Mouse (Mus musculus): ENCODE measurements around the gene Mpdu1. TPM values are rescaled to one million over a fixed set of nuclear protein-coding genes. Genes with fewer than 3 reads are reported as not detected.
A peak's percentile ranks its signal among the peaks of the same experiment; 100 is the strongest.

Mpdu1 gene
- polyA plus RNA-seq, 1 experiment from 2014 or later, result 34.5 TPM

DNA sequence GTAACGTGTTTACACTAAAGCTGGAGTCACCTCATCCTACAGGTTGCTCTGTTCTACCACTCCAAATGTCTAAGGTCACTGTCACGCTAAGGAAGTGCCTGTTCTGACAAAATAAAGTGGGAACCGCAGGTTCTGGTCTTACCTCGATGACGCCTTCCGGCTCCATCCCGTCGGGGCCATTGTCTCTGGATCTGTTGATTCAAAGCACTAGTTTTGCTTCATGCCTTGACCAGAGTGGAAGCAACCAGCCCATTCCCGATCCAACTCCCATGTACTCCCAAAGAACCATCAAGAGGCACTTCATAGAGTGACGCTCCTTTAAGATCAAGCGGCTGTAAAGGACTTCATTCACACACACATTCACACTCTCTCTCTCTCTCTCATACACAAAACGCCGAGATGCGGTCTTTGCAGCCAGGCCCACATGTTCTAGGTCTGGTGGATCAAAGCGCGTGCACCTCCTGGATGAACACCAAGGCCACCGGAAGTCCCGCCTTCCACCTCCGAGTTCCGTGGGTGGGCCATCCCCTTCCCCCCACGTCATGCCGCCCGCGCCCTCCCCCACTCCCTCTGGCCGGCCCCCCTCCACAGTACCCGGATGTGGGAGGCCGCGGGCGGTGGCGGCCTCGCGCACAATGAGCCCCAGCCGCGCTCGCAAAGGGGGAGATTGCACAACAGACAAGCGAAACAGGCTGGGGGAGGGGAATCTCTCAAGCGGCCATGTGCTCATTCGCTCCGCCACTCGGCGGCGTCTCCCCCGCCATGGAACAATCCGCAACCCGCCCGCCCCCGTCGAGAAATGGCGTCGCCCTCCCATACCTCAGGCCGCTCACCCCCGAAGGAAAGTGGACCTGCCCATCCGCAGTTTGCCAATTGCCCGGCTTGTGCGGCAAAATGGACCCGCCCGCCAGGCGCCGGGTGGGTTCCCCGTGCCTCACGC, 8.6 kb upstream of the Mpdu1 start:
- peak overlapping the region; percentile 78 for H3K4me2 ChIP-seq (ENCODE audit: low read depth, low read length)
- under 1% methylated on average over 55 of the region's 61 CpGs for WGBS (ENCODE audit: insufficient replicate concordance)
- H3K27ac ChIP-seq (ENCODE audit: low read length), result peak overlapping the region; percentile 97
- peak overlapping the region; percentile 97 for H3K4me3 ChIP-seq (ENCODE audit: low read depth, low read length)
- H3K4me1 ChIP-seq (ENCODE audit: control insufficient read depth, low read depth, low read length), result peaks cover 22% of the 10 kb centered on the region
- H3K36me3 ChIP-seq (ENCODE audit: control insufficient read depth, insufficient read depth), result peaks cover 62% of the 10 kb centered on the region
- H3K27me3 ChIP-seq (ENCODE audit: control insufficient read depth, insufficient read depth, low read depth, low read length), result no peaks in the 10 kb centered on the region
- H3K9ac ChIP-seq (ENCODE audit: low read depth, low read length), result peak overlapping the region; percentile 98
- peak; percentile 68 for ATAC-seq (ENCODE audit: low read depth)
- H3K9me3 ChIP-seq (replicated peaks; ENCODE audit: control insufficient read depth, low read length), result no peaks in the 10 kb centered on the region

DNA sequence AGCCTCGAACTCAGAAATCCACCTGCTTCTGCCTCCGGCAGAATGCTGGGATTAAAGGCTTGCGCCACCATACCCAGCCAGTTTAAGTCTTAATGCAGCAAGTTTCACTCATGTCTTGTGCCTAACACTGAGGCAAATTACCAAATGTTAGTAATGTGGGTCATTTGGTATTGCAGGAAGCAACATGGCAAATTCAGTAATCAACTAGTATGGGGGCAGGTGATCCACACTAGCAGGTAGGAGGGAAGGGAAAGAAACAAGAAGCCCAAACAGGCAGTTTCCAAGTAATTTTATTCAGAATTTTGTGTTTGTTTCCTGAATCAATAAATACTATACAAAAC, 4.2 kb upstream of the Mpdu1 start:
- Histone ChIP-seq H3K9me3 (replicated peaks; ENCODE audit: control insufficient read depth, low read length) (no peaks in the 10 kb centered on the region), H3K4me1 (ENCODE audit: control insufficient read depth, low read depth, low read length) (peaks cover 28% of the 10 kb centered on the region), H3K27ac (ENCODE audit: low read length) (no peak overlapping the region), H3K27me3 (ENCODE audit: control insufficient read depth, insufficient read depth, low read depth, low read length) (no peaks in the 10 kb centered on the region), H3K4me2 (ENCODE audit: low read depth, low read length) (no peak overlapping the region), H3K36me3 (ENCODE audit: control insufficient read depth, insufficient read depth) (peaks cover 45% of the 10 kb centered on the region), H3K9ac (ENCODE audit: low read depth, low read length) (no peak overlapping the region), H3K4me3 (ENCODE audit: low read depth, low read length) (no peak overlapping the region)
- no peak for ATAC-seq (ENCODE audit: low read depth)
- WGBS (ENCODE audit: insufficient replicate concordance), result 76% methylated on average over 3 of the region's 3 CpGs

DNA sequence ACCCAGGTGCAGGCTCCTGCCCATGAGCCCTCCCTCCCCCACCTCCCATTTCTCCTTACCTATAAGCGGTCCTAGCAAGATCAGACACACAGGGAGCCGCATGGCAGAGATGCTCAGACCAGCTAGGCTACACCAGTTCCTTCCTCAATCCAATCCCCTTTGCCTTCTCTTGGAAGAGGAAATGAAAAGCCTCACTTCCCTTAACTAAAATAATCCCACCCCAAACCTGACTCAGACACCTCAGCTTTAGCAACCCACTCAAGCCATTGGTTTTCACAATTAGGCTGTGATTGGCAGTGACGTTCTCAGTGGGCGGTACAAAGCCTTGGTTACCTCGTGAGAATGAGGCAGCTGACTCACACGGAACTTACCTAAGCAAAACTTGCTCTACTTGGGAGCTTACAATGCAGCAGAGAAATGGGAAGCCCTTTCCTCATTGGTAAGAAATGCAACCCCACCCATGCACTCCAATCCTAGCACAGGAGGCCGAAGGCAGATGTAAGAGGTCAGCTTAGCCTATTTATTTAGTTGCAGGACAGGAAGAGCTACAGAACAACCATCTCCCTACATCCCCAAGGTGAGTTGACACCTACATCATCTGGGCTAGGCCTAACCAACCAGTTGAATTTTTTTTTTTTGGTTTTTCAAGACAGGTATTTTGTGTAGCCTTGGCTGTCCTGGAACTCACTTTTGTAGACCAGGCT, 3.7 kb upstream of the Mpdu1 start, which contains the start of gene Cd68:
Gene Cd68 (minus strand): TSS at position 193 of the 704 bp plus-strand sequence.
- H3K27ac ChIP-seq (ENCODE audit: low read length), result peak within 1 kb of the TSS; percentile 45
- peaks cover 33% of the 10 kb centered on the region for H3K4me1 ChIP-seq (ENCODE audit: control insufficient read depth, low read depth, low read length)
- H3K9me3 ChIP-seq (replicated peaks; ENCODE audit: control insufficient read depth, low read length), result no peaks in the 10 kb centered on the region
- ATAC-seq (ENCODE audit: low read depth), result no peak
- peaks cover 45% of the 10 kb centered on the region for H3K36me3 ChIP-seq (ENCODE audit: control insufficient read depth, insufficient read depth)
- H3K4me3 ChIP-seq (ENCODE audit: low read depth, low read length), result no peak within 1 kb of the TSS
- no peak within 1 kb of the TSS for H3K9ac ChIP-seq (ENCODE audit: low read depth, low read length)
- H3K4me2 ChIP-seq (ENCODE audit: low read depth, low read length), result no peak within 1 kb of the TSS; the same call in 1 of the 2 replicates
- H3K27me3 ChIP-seq (ENCODE audit: control insufficient read depth, insufficient read depth, low read depth, low read length), result no peaks in the 10 kb centered on the region
- WGBS (ENCODE audit: insufficient replicate concordance), result 22% methylated on average over 7 of the region's 7 CpGs

DNA sequence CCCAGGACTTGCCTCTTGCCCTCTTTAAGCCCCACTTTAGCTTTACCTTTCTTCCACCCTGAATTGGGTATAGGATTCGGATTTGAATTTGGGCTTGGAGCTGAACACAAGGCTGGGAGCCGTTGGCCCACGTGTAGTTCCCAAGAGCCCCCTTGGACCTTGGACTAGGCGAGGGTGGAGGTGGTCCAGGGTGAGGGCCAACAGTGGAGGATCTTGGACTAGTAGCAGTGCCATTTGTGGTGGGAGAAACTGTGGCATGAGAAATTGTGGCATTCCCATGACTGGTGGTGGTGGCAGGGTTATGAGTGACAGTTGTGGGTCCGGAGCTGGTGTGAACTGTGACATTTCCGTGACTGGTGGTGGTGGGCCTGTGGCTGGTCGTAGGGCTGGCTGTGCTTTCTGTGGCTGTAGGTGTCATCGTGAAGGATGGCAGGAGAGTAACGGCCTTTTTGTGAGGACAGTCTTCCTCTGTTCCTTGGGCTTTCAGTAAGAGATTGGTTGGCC, 3.1 kb upstream of the Mpdu1 start:
- no peaks in the 10 kb centered on the region for H3K9me3 ChIP-seq (replicated peaks; ENCODE audit: control insufficient read depth, low read length)
- peaks cover 42% of the 10 kb centered on the region for H3K36me3 ChIP-seq (ENCODE audit: control insufficient read depth, insufficient read depth)
- H3K27me3 ChIP-seq (ENCODE audit: control insufficient read depth, insufficient read depth, low read depth, low read length), result no peaks in the 10 kb centered on the region
- WGBS (ENCODE audit: insufficient replicate concordance), result 64% methylated on average over 9 of the region's 9 CpGs
- ATAC-seq (ENCODE audit: low read depth), result no peak
- H3K4me3 ChIP-seq (ENCODE audit: low read depth, low read length), result no peak overlapping the region
- peaks cover 34% of the 10 kb centered on the region for H3K4me1 ChIP-seq (ENCODE audit: control insufficient read depth, low read depth, low read length)
- H3K27ac ChIP-seq (ENCODE audit: low read length), result peak overlapping the region; percentile 45
- no peak overlapping the region; the same call in 1 of the 2 replicates for H3K4me2 ChIP-seq (ENCODE audit: low read depth, low read length)
- H3K9ac ChIP-seq (ENCODE audit: low read depth, low read length), result no peak overlapping the region

DNA sequence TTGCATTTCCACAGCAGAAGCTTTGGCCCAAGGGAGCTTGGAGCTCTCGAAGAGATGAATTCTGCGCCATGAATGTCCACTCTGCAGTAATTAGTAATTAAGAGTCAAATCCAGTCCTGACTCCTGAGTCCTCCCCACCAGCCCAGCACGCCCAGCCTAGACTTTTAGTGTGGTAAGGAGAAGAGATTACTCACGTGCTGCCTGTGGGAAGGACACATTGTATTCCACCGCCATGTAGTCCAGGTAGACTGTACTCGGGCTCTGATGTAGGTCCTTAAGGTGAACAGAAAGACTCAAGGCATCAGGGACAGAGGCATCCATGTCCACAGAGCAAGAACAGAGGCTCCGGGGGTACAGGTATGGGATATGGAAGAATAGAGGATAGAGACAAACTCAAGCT, 2.4 kb upstream of the Mpdu1 start:
- Histone ChIP-seq H3K4me3 (ENCODE audit: low read depth, low read length) (no peak overlapping the region), H3K4me2 (ENCODE audit: low read depth, low read length) (no peak overlapping the region), H3K36me3 (ENCODE audit: control insufficient read depth, insufficient read depth) (peaks cover 35% of the 10 kb centered on the region), H3K9ac (ENCODE audit: low read depth, low read length) (no peak overlapping the region), H3K27ac (ENCODE audit: low read length) (0 out of 2 replicates have a peak overlapping the region, but pooled peaks have one; percentile 31), H3K9me3 (replicated peaks; ENCODE audit: control insufficient read depth, low read length) (no peaks in the 10 kb centered on the region), H3K27me3 (ENCODE audit: control insufficient read depth, insufficient read depth, low read depth, low read length) (no peaks in the 10 kb centered on the region), H3K4me1 (ENCODE audit: control insufficient read depth, low read depth, low read length) (peaks cover 28% of the 10 kb centered on the region)
- no peak for ATAC-seq (ENCODE audit: low read depth)
- 85% methylated on average over 7 of the region's 7 CpGs for WGBS (ENCODE audit: insufficient replicate concordance)

DNA sequence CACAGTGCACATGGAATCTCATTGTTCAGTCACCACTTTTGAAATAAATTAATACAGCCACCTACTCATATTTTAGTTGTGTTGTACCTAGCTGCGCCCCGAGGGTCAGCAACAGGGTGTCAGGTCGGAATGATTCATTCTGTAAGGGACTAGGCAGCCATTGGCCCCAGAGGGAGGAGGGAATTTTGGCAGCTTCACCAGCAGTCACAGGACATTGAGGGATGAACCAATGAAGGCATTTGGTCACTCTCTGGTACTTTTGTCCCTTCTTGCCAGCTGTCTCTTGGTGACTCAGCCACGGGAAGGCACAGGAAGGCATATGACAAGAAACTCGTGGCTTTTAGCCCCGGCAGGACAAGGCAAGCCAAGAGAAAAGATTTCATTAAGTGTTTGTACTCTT, 1.4 kb upstream of the Mpdu1 start:
- ATAC-seq (ENCODE audit: low read depth), result no peak
- Histone ChIP-seq H3K27ac (ENCODE audit: low read length) (no peak overlapping the region; the same call in 1 of the 2 replicates), H3K36me3 (ENCODE audit: control insufficient read depth, insufficient read depth) (peaks cover 25% of the 10 kb centered on the region), H3K4me2 (ENCODE audit: low read depth, low read length) (peak overlapping the region; percentile 86; the same call in 1 of the 2 replicates), H3K27me3 (ENCODE audit: control insufficient read depth, insufficient read depth, low read depth, low read length) (no peaks in the 10 kb centered on the region), H3K9ac (ENCODE audit: low read depth, low read length) (no peak overlapping the region), H3K4me1 (ENCODE audit: control insufficient read depth, low read depth, low read length) (peaks cover 22% of the 10 kb centered on the region), H3K9me3 (replicated peaks; ENCODE audit: control insufficient read depth, low read length) (no peaks in the 10 kb centered on the region), H3K4me3 (ENCODE audit: low read depth, low read length) (no peak overlapping the region)
- 72% methylated on average over 6 of the region's 6 CpGs for WGBS (ENCODE audit: insufficient replicate concordance)

DNA sequence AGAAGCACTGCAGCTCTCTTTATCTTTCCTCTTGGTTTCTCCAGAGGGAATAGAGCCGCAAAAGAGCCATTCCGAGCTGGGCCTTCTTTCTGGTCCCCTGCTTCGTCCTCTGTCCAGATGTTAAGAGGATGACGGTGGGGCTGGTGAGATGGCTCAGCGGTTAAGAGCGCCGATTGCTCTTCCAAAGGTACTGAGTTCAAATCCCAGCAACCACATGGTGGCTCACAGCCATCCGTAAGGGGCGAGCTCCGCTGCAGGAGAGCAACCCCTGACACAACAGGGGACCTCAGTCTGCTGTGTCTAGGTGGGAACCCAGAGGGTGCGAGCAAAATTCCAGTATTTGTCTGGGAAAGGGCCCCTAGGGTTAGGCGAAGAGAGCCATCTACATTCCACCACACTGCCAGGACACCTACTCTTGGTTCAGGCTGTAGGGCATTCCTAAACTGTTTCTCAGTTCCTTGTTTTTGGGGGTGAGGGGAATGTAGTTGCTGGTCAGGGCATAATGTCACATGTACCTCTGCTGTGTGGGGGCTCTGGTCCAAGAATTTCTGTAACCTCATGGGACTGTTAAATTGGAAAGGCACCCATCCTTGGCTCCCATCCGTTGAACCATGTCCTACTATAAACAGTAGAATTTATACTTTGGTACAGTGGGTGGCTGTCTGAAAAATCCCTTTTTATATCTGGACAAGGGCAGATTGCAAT, 677 bp upstream of the Mpdu1 start:
- peak overlapping the region; percentile 96 for H3K27ac ChIP-seq (ENCODE audit: low read length)
- H3K4me2 ChIP-seq (ENCODE audit: low read depth, low read length), result peak overlapping the region; percentile 86
- no peaks in the 10 kb centered on the region for H3K9me3 ChIP-seq (replicated peaks; ENCODE audit: control insufficient read depth, low read length)
- H3K9ac ChIP-seq (ENCODE audit: low read depth, low read length), result peak overlapping the region; percentile 76
- H3K4me3 ChIP-seq (ENCODE audit: low read depth, low read length), result peak overlapping the region; percentile 76
- peaks cover 22% of the 10 kb centered on the region for H3K4me1 ChIP-seq (ENCODE audit: control insufficient read depth, low read depth, low read length)
- H3K36me3 ChIP-seq (ENCODE audit: control insufficient read depth, insufficient read depth), result peaks cover 23% of the 10 kb centered on the region
- no peaks in the 10 kb centered on the region for H3K27me3 ChIP-seq (ENCODE audit: control insufficient read depth, insufficient read depth, low read depth, low read length)
- WGBS (ENCODE audit: insufficient replicate concordance), result 69% methylated on average over 13 of the region's 13 CpGs
- no peak for ATAC-seq (ENCODE audit: low read depth)

DNA sequence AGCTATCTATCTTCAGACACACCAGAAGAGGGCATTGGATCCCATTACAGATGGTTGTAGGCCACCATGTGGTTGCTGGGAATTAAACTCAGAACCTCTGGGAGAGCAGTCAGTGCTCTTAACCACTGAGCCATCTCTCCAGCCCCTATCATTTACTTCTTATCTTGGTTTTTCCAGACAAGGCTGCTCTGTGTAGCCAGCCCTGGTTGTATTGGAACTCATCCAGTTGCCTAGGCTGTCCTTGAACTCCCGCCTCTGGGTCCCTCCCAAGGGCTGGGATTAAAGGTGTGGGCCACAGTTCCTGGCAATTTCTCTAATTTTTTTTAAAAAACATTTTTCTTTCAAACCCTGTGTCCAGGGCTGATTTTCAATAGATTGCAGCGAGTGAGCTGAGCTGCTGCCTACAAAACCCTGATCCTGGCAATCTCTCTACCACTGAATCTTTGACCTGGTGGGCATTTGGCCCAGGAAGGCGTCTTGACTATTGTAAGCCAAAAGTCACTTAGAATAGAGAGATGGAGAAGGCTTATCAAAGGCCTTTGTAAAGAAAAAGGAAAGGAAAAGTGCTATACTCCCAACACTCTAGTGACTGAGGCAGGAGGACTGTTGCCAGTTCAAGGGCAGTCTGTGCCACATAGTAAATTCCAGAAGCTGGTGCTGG, 1.1 kb downstream of the Mpdu1 start:
- no peak for ATAC-seq (ENCODE audit: low read depth)
- Histone ChIP-seq H3K27ac (ENCODE audit: low read length) (peak overlapping the region; percentile 96), H3K9me3 (replicated peaks; ENCODE audit: control insufficient read depth, low read length) (no peaks in the 10 kb centered on the region), H3K36me3 (ENCODE audit: control insufficient read depth, insufficient read depth) (peaks cover 18% of the 10 kb centered on the region), H3K4me2 (ENCODE audit: low read depth, low read length) (peak overlapping the region; percentile 86), H3K4me3 (ENCODE audit: low read depth, low read length) (peak overlapping the region; percentile 76), H3K9ac (ENCODE audit: low read depth, low read length) (peak overlapping the region; percentile 76), H3K27me3 (ENCODE audit: control insufficient read depth, insufficient read depth, low read depth, low read length) (no peaks in the 10 kb centered on the region), H3K4me1 (ENCODE audit: control insufficient read depth, low read depth, low read length) (peaks cover 30% of the 10 kb centered on the region)
- 39% methylated on average over 3 of the region's 3 CpGs for WGBS (ENCODE audit: insufficient replicate concordance)
